Mouse (Mus musculus) CH12.LX (cell line): ENCODE measurements around the gene Renbp.

ENCODE experiments used
- CTCF ChIP-seq, 2 experiments: IDR thresholded peaks in 1 of 2; conservative IDR thresholded peaks in 1 of 2; 2 replicates each; pipeline ENCODE4 v1.5.1; 2011 to 2012; ENCODE audit warnings: low read depth in 2 of 2, low read length in 2 of 2, improper control_type of control experiment in 1 of 2, inconsistent platforms in 1 of 2, mild to moderate bottlenecking in 1 of 2, moderate library complexity in 1 of 2
- GABPA ChIP-seq: IDR thresholded peaks from 2 replicates; pipeline ENCODE4 v1.6.1; 2012; ENCODE audit warnings: low read depth, low read length, improper control_type of control experiment, inconsistent platforms; ENCODE audit not compliant: insufficient replicate concordance
- MAZ ChIP-seq: IDR thresholded peaks from 2 replicates; pipeline ENCODE4 v1.6.1; 2012; ENCODE audit warnings: low read depth, mild to moderate bottlenecking, inconsistent platforms, low read length, improper control_type of control experiment, moderate library complexity
- NRF1 ChIP-seq: IDR thresholded peaks from 2 replicates; pipeline ENCODE4 v1.6.1; 2014; ENCODE audit warnings: low read depth, mild to moderate bottlenecking, inconsistent platforms, low read length, improper control_type of control experiment, moderate library complexity
- POLR2A ChIP-seq: IDR thresholded peaks from 2 replicates; pipeline ENCODE4 v1.6.1; 2011; ENCODE audit warnings: low read depth, mild to moderate bottlenecking, improper control_type of control experiment, low read length
- USF2 ChIP-seq: conservative IDR thresholded peaks from 2 replicates; pipeline ENCODE4 v1.6.1; 2011; ENCODE audit warnings: low read depth, low read length, improper control_type of control experiment
- ZMIZ1 ChIP-seq: IDR thresholded peaks from 2 replicates; pipeline ENCODE4 v1.6.1; 2012; ENCODE audit warnings: low read depth, mild to moderate bottlenecking, inconsistent platforms, low read length, improper control_type of control experiment

- TF ChIP-seq POLR2A, result no peak
- TF ChIP-seq CTCF (conservative IDR thresholded peaks at IDR 0.05 in 1 of 2, IDR thresholded peaks at IDR 0.05 in 1 of 2; ENCODE audit: low read depth in 2 of 2, low read length in 2 of 2), result no peak
- no peak for TF ChIP-seq ZMIZ1
- no peak for TF ChIP-seq GABPA
- TF ChIP-seq USF2, result no peak
- TF ChIP-seq MAZ, result no peak
- TF ChIP-seq NRF1, result no peak
These were observed 11.6 kb upstream of the Renbp start for GRCm38 (mm10) chrX:73942294-73942693.
